Mouse (Mus musculus): ENCODE measurements around the gene Lrrc4c. TPM values are rescaled to one million over a fixed set of nuclear protein-coding genes. Genes with fewer than 3 reads are reported as not detected.

Gene Lrrc4c
- polyA plus RNA-seq, 1 experiment from 2014 or later: 6.7 TPM

- H3K9ac ChIP-seq (ENCODE audit: low read length): no peak overlapping the region
- ATAC-seq (replicated peaks; ENCODE audit: low FRiP score) (no peak), DNase-seq (ENCODE audit: low spot score) (no peak)
- no peaks in the 10 kb centered on the region for H3K4me1 ChIP-seq (replicated peaks; ENCODE audit: control insufficient read depth, insufficient read depth, low read length)
- no peak overlapping the region for H3K4me3 ChIP-seq (ENCODE audit: low read depth, low read length)
- no peak overlapping the region for H3K27ac ChIP-seq (ENCODE audit: low read depth, low read length)
- H3K4me2 ChIP-seq (ENCODE audit: low read depth, low read length, severe bottlenecking): no peak overlapping the region
- no peaks in the 10 kb centered on the region for H3K9me3 ChIP-seq (ENCODE audit: control insufficient read depth, low read length)
- H3K27me3 ChIP-seq (ENCODE audit: control insufficient read depth, insufficient read depth, low read length): no peaks in the 10 kb centered on the region
- no peaks in the 10 kb centered on the region for H3K36me3 ChIP-seq (ENCODE audit: control insufficient read depth, insufficient read depth, low read length)
Measured at GRCm38 (mm10) chr2:97497069-97497468, 1179.1 kb downstream of the Lrrc4c start.

- no peak overlapping the region for H3K4me3 ChIP-seq (ENCODE audit: low read depth, low read length)
- H3K9me3 ChIP-seq (ENCODE audit: control insufficient read depth, low read length): no peaks in the 10 kb centered on the region
- H3K4me1 ChIP-seq (replicated peaks; ENCODE audit: control insufficient read depth, insufficient read depth, low read length): no peaks in the 10 kb centered on the region
- no peaks in the 10 kb centered on the region for H3K36me3 ChIP-seq (ENCODE audit: control insufficient read depth, insufficient read depth, low read length)
- H3K4me2 ChIP-seq (ENCODE audit: low read depth, low read length, severe bottlenecking): no peak overlapping the region
- no peak overlapping the region for H3K9ac ChIP-seq (ENCODE audit: low read length)
- no peaks in the 10 kb centered on the region for H3K27me3 ChIP-seq (ENCODE audit: control insufficient read depth, insufficient read depth, low read length)
- 84% methylated on average over 1 of the region's 1 CpGs for WGBS
- no peak overlapping the region for H3K27ac ChIP-seq (ENCODE audit: low read depth, low read length)
- ATAC-seq (replicated peaks; ENCODE audit: low FRiP score) (no peak), DNase-seq (ENCODE audit: low spot score) (no peak)
Measured at GRCm38 (mm10) chr2:97502501-97502900, 1184.5 kb downstream of the Lrrc4c start.

GRCm38 (mm10) chr2:97504902-97505301 lies 1186.9 kb downstream of the Lrrc4c start:
- Histone ChIP-seq H3K4me3 (ENCODE audit: low read depth, low read length) (no peak overlapping the region), H3K4me2 (ENCODE audit: low read depth, low read length, severe bottlenecking) (no peak overlapping the region), H3K36me3 (ENCODE audit: control insufficient read depth, insufficient read depth, low read length) (no peaks in the 10 kb centered on the region), H3K9ac (ENCODE audit: low read length) (no peak overlapping the region), H3K9me3 (ENCODE audit: control insufficient read depth, low read length) (no peaks in the 10 kb centered on the region), H3K4me1 (replicated peaks; ENCODE audit: control insufficient read depth, insufficient read depth, low read length) (no peaks in the 10 kb centered on the region), H3K27me3 (ENCODE audit: control insufficient read depth, insufficient read depth, low read length) (no peaks in the 10 kb centered on the region), H3K27ac (ENCODE audit: low read depth, low read length) (no peak overlapping the region)
- ATAC-seq (replicated peaks; ENCODE audit: low FRiP score) (no peak), DNase-seq (ENCODE audit: low spot score) (no peak)
- WGBS: 78% methylated on average over 5 of the region's 5 CpGs

- peak; percentile 56; the same call in 1 of the 2 replicates for ATAC-seq (replicated peaks; ENCODE audit: low FRiP score)
- Histone ChIP-seq H3K9ac (ENCODE audit: low read length) (no peak overlapping the region), H3K4me1 (replicated peaks; ENCODE audit: control insufficient read depth, insufficient read depth, low read length) (no peaks in the 10 kb centered on the region; the same call in 1 of the 2 replicates), H3K4me3 (ENCODE audit: low read depth, low read length) (no peak overlapping the region), H3K27ac (ENCODE audit: low read depth, low read length) (peak overlapping the region; percentile 37), H3K36me3 (ENCODE audit: control insufficient read depth, insufficient read depth, low read length) (no peaks in the 10 kb centered on the region), H3K27me3 (ENCODE audit: control insufficient read depth, insufficient read depth, low read length) (no peaks in the 10 kb centered on the region), H3K9me3 (ENCODE audit: control insufficient read depth, low read length) (no peaks in the 10 kb centered on the region), H3K4me2 (ENCODE audit: low read depth, low read length, severe bottlenecking) (no peak overlapping the region)
- DNase-seq (ENCODE audit: low spot score): no peak
- 10% methylated on average over 2 of the region's 2 CpGs for WGBS
Measured at GRCm38 (mm10) chr2:97524256-97524922, 1206.4 kb downstream of the Lrrc4c start.

GRCm38 (mm10) chr2:97525107-97525506 lies 1207.1 kb downstream of the Lrrc4c start:
- no peak for DNase-seq (ENCODE audit: low spot score)
- Histone ChIP-seq H3K9me3 (ENCODE audit: control insufficient read depth, low read length) (no peaks in the 10 kb centered on the region), H3K27ac (ENCODE audit: low read depth, low read length) (no peak overlapping the region), H3K4me1 (replicated peaks; ENCODE audit: control insufficient read depth, insufficient read depth, low read length) (no peaks in the 10 kb centered on the region; the same call in 1 of the 2 replicates), H3K4me3 (ENCODE audit: low read depth, low read length) (no peak overlapping the region), H3K27me3 (ENCODE audit: control insufficient read depth, insufficient read depth, low read length) (no peaks in the 10 kb centered on the region), H3K36me3 (ENCODE audit: control insufficient read depth, insufficient read depth, low read length) (no peaks in the 10 kb centered on the region), H3K4me2 (ENCODE audit: low read depth, low read length, severe bottlenecking) (no peak overlapping the region), H3K9ac (ENCODE audit: low read length) (no peak overlapping the region)
- WGBS: 93% methylated on average over 2 of the region's 2 CpGs
- ATAC-seq (replicated peaks; ENCODE audit: low FRiP score): no peak

- ATAC-seq (replicated peaks; ENCODE audit: low FRiP score) (no peak), DNase-seq (ENCODE audit: low spot score) (no peak)
- Histone ChIP-seq H3K36me3 (ENCODE audit: control insufficient read depth, insufficient read depth, low read length) (no peaks in the 10 kb centered on the region), H3K9ac (ENCODE audit: low read length) (no peak overlapping the region), H3K4me1 (replicated peaks; ENCODE audit: control insufficient read depth, insufficient read depth, low read length) (no peaks in the 10 kb centered on the region), H3K4me2 (ENCODE audit: low read depth, low read length, severe bottlenecking) (no peak overlapping the region), H3K4me3 (ENCODE audit: low read depth, low read length) (no peak overlapping the region), H3K27me3 (ENCODE audit: control insufficient read depth, insufficient read depth, low read length) (no peaks in the 10 kb centered on the region), H3K9me3 (ENCODE audit: control insufficient read depth, low read length) (no peaks in the 10 kb centered on the region), H3K27ac (ENCODE audit: low read depth, low read length) (no peak overlapping the region)
- 82% methylated on average over 4 of the region's 4 CpGs for WGBS
Measured at GRCm38 (mm10) chr2:97530622-97531021, 1212.7 kb downstream of the Lrrc4c start.

- H3K4me1 ChIP-seq (replicated peaks; ENCODE audit: control insufficient read depth, insufficient read depth, low read length): no peaks in the 10 kb centered on the region
- H3K9me3 ChIP-seq (ENCODE audit: control insufficient read depth, low read length): no peaks in the 10 kb centered on the region
- no peaks in the 10 kb centered on the region for H3K36me3 ChIP-seq (ENCODE audit: control insufficient read depth, insufficient read depth, low read length)
- H3K4me3 ChIP-seq (ENCODE audit: low read depth, low read length): no peak overlapping the region
- WGBS: 31% methylated on average over 10 of the region's 10 CpGs
- DNase-seq (ENCODE audit: low spot score): peak; percentile 71
- peak; percentile 97 for ATAC-seq (replicated peaks; ENCODE audit: low FRiP score)
- H3K9ac ChIP-seq (ENCODE audit: low read length): no peak overlapping the region
- no peaks in the 10 kb centered on the region for H3K27me3 ChIP-seq (ENCODE audit: control insufficient read depth, insufficient read depth, low read length)
- H3K4me2 ChIP-seq (ENCODE audit: low read depth, low read length, severe bottlenecking): no peak overlapping the region
- peak overlapping the region; percentile 75 for H3K27ac ChIP-seq (ENCODE audit: low read depth, low read length)
Measured at GRCm38 (mm10) chr2:97543691-97544672, 1226.0 kb downstream of the Lrrc4c start.

GRCm38 (mm10) chr2:97544673-97545071 lies 1226.7 kb downstream of the Lrrc4c start:
- Histone ChIP-seq H3K27me3 (ENCODE audit: control insufficient read depth, insufficient read depth, low read length) (no peaks in the 10 kb centered on the region), H3K9me3 (ENCODE audit: control insufficient read depth, low read length) (no peaks in the 10 kb centered on the region), H3K4me2 (ENCODE audit: low read depth, low read length, severe bottlenecking) (no peak overlapping the region), H3K9ac (ENCODE audit: low read length) (no peak overlapping the region), H3K27ac (ENCODE audit: low read depth, low read length) (no peak overlapping the region), H3K4me1 (replicated peaks; ENCODE audit: control insufficient read depth, insufficient read depth, low read length) (no peaks in the 10 kb centered on the region), H3K4me3 (ENCODE audit: low read depth, low read length) (no peak overlapping the region), H3K36me3 (ENCODE audit: control insufficient read depth, insufficient read depth, low read length) (no peaks in the 10 kb centered on the region)
- no peak for DNase-seq (ENCODE audit: low spot score)
- no peak for ATAC-seq (replicated peaks; ENCODE audit: low FRiP score)

Data from forebrain, embryonic 11.5 days (tissue).